Mouse (Mus musculus) liver, embryonic 15.5 days (tissue): ENCODE measurements around the gene Dock3. TPM values are rescaled to one million over a fixed set of nuclear protein-coding genes. Genes with fewer than 3 reads are reported as not detected.

ENCODE experiments used
- ATAC-seq: fragments of 200-750 bp; cut with Nextera tagmentation; 2 replicates; pipeline ENCODE4 v1.8.0; 2017; ENCODE audit warnings: moderate number of reproducible peaks, mild to moderate bottlenecking, moderate library complexity; ENCODE audit not compliant: insufficient read depth
- H3K27ac ChIP-seq: fragments of 300-500 bp; sonication (generic); replicated peaks from 2 replicates; pipeline ENCODE4 v1.5.1; 2015; ENCODE audit warnings: mild to moderate bottlenecking, inconsistent platforms
- H3K27me3 ChIP-seq: fragments of 300-500 bp; sonication (generic); 2 replicates; pipeline ENCODE4 v1.6.1; 2015; ENCODE audit warnings: mild to moderate bottlenecking, inconsistent platforms
- H3K36me3 ChIP-seq: fragments of 300-500 bp; sonication (generic); replicated peaks from 2 replicates; pipeline ENCODE4 v1.6.1; 2015; ENCODE audit warnings: moderate library complexity, mild to moderate bottlenecking, inconsistent platforms
- H3K4me1 ChIP-seq: fragments of 300-500 bp; sonication (generic); replicated peaks from 2 replicates; pipeline ENCODE4 v1.6.1; 2015; ENCODE audit warnings: inconsistent platforms
- H3K4me2 ChIP-seq: fragments of 300-500 bp; sonication (generic); 2 replicates; pipeline ENCODE4 v1.6.1; 2015; ENCODE audit warnings: moderate library complexity, mild to moderate bottlenecking, inconsistent platforms
- H3K4me3 ChIP-seq: fragments of 300-500 bp; sonication (generic); replicated peaks from 2 replicates; pipeline ENCODE4 v1.5.1; 2015; ENCODE audit warnings: mild to moderate bottlenecking, inconsistent platforms
- H3K9ac ChIP-seq: fragments of 300-500 bp; sonication (generic); 2 replicates; pipeline ENCODE4 v1.6.1; 2015; ENCODE audit warnings: moderate library complexity, mild to moderate bottlenecking, inconsistent platforms
- H3K9me3 ChIP-seq: fragments of 300-500 bp; sonication (generic); replicated peaks from 2 replicates; pipeline ENCODE4 v1.6.1; 2016; ENCODE audit warnings: inconsistent platforms
- WGBS: fragments of 180-500 bp; shearing (Covaris S2); methylation state at CpG from one replicate; pipeline ENCODE4 v1.1.7; 2015; ENCODE audit warnings: mixed read lengths; ENCODE audit not compliant: insufficient replicate concordance; 5-methylcytosine and 5-hydroxymethylcytosine counted together
- polyA plus RNA-seq: library from polyadenylated mRNA; unstranded; fragments of >200 nt; fragmentation: Nextera tagmentation; extraction: Ambion mirVana; gene quantifications from 2 replicates; pipeline ENCODE4 v1.2.1, GENCODE M21; 2015

Dock3 gene
- polyA plus RNA-seq, 1 experiment from 2014 or later: 0.01 TPM

GRCm38 (mm10) chr9:106888346-106888745 is 343.4 kb downstream of the Dock3 start:
- WGBS: 87% methylated on average over 3 of the region's 3 CpGs
- Histone ChIP-seq H3K4me1 (peaks cover 75% of the 10 kb centered on the region), H3K36me3 (peaks cover 53% of the 10 kb centered on the region), H3K4me2 (peak overlapping the region; percentile 89), H3K9me3 (no peaks in the 10 kb centered on the region), H3K4me3 (peak overlapping the region; percentile 93), H3K9ac (peak overlapping the region; percentile 61; the same call in 1 of the 2 replicates), H3K27ac (peak overlapping the region; percentile 95), H3K27me3 (no peaks in the 10 kb centered on the region)
- no peak for ATAC-seq

- peak within 1 kb of the TSS; percentile 93 for H3K4me3 ChIP-seq
- H3K27me3 ChIP-seq: no peaks in the 10 kb centered on the region
- H3K9ac ChIP-seq: peak within 1 kb of the TSS; percentile 93
- H3K4me2 ChIP-seq: peak within 1 kb of the TSS; percentile 95
- H3K36me3 ChIP-seq: peaks cover 66% of the 10 kb centered on the region
- no peaks in the 10 kb centered on the region for H3K9me3 ChIP-seq
- H3K27ac ChIP-seq: peak within 1 kb of the TSS; percentile 95
- H3K4me1 ChIP-seq: peaks cover 80% of the 10 kb centered on the region
- 1% methylated on average over 100 of the region's 101 CpGs for WGBS
- peak; percentile 64 for ATAC-seq
These were observed 344.6 kb downstream of the Dock3 start, which contains the start of gene Rbm15b for GRCm38 (mm10) chr9:106886828-106887702. Gene Rbm15b, minus strand, starts transcription at chr9:106887428.

- Histone ChIP-seq H3K36me3 (peaks cover 76% of the 10 kb centered on the region), H3K4me1 (peaks cover 86% of the 10 kb centered on the region), H3K27me3 (no peaks in the 10 kb centered on the region), H3K9me3 (no peaks in the 10 kb centered on the region), H3K4me2 (peak overlapping the region; percentile 95), H3K9ac (peak overlapping the region; percentile 93), H3K4me3 (peak overlapping the region; percentile 93), H3K27ac (peak overlapping the region; percentile 95)
- WGBS: under 1% methylated on average over 94 of the region's 107 CpGs
- ATAC-seq: peak; percentile 19
These were observed 345.6 kb downstream of the Dock3 start for GRCm38 (mm10) chr9:106885901-106886731.

- H3K4me3 ChIP-seq: peak overlapping the region; percentile 93
- H3K36me3 ChIP-seq: peaks cover 74% of the 10 kb centered on the region
- no peaks in the 10 kb centered on the region for H3K27me3 ChIP-seq
- WGBS: 49% methylated on average over 44 of the region's 44 CpGs
- H3K9me3 ChIP-seq: no peaks in the 10 kb centered on the region
- peaks cover 77% of the 10 kb centered on the region for H3K4me1 ChIP-seq
- peak overlapping the region; percentile 95 for H3K4me2 ChIP-seq
- no peak for ATAC-seq
- peak overlapping the region; percentile 95; the same call in 1 of the 2 replicates for H3K27ac ChIP-seq
- H3K9ac ChIP-seq: peak overlapping the region; percentile 93
These were observed 346.5 kb downstream of the Dock3 start for GRCm38 (mm10) chr9:106884996-106885900.

- Histone ChIP-seq H3K9ac (peak overlapping the region; percentile 32), H3K27me3 (no peaks in the 10 kb centered on the region), H3K4me3 (peak overlapping the region; percentile 93), H3K4me1 (peaks cover 67% of the 10 kb centered on the region), H3K9me3 (no peaks in the 10 kb centered on the region), H3K4me2 (peak overlapping the region; percentile 95), H3K36me3 (peaks cover 73% of the 10 kb centered on the region), H3K27ac (no peak overlapping the region)
- WGBS: 61% methylated on average over 16 of the region's 16 CpGs
- no peak for ATAC-seq
These were observed 347.4 kb downstream of the Dock3 start for GRCm38 (mm10) chr9:106884306-106884705.

- Histone ChIP-seq H3K4me2 (peak overlapping the region; percentile 31), H3K27ac (0 out of 2 replicates have a peak overlapping the region, but pooled peaks have one; percentile 38), H3K4me3 (no peak overlapping the region; the same call in 1 of the 2 replicates), H3K4me1 (peaks cover 55% of the 10 kb centered on the region), H3K9ac (no peak overlapping the region), H3K36me3 (peaks cover 73% of the 10 kb centered on the region), H3K9me3 (no peaks in the 10 kb centered on the region), H3K27me3 (no peaks in the 10 kb centered on the region)
- WGBS: 78% methylated on average over 3 of the region's 3 CpGs
- no peak for ATAC-seq
These were observed 348.6 kb downstream of the Dock3 start for GRCm38 (mm10) chr9:106883085-106883484.

GRCm38 (mm10) chr9:106882176-106882575 is 349.5 kb downstream of the Dock3 start:
- Histone ChIP-seq H3K4me2 (0 out of 2 replicates have a peak overlapping the region, but pooled peaks have one; percentile 31), H3K36me3 (peaks cover 78% of the 10 kb centered on the region), H3K27ac (no peak overlapping the region), H3K9ac (no peak overlapping the region), H3K4me3 (no peak overlapping the region), H3K27me3 (no peaks in the 10 kb centered on the region), H3K4me1 (peaks cover 46% of the 10 kb centered on the region), H3K9me3 (no peaks in the 10 kb centered on the region)
- ATAC-seq: no peak
- 61% methylated on average over 4 of the region's 4 CpGs for WGBS

GRCm38 (mm10) chr9:106881071-106881755 is 350.5 kb downstream of the Dock3 start:
- Histone ChIP-seq H3K9me3 (no peaks in the 10 kb centered on the region), H3K27me3 (no peaks in the 10 kb centered on the region), H3K4me3 (no peak overlapping the region), H3K36me3 (peaks cover 86% of the 10 kb centered on the region), H3K9ac (0 out of 2 replicates have a peak overlapping the region, but pooled peaks have one; percentile 9), H3K27ac (no peak overlapping the region), H3K4me2 (no peak overlapping the region), H3K4me1 (peaks cover 46% of the 10 kb centered on the region)
- WGBS: 73% methylated on average over 4 of the region's 4 CpGs
- no peak for ATAC-seq

- Histone ChIP-seq H3K36me3 (peaks cover 92% of the 10 kb centered on the region), H3K27me3 (no peaks in the 10 kb centered on the region), H3K4me1 (peaks cover 29% of the 10 kb centered on the region), H3K4me3 (no peak overlapping the region), H3K4me2 (no peak overlapping the region), H3K9ac (no peak overlapping the region), H3K9me3 (no peaks in the 10 kb centered on the region), H3K27ac (no peak overlapping the region)
- WGBS: 67% methylated on average over 4 of the region's 4 CpGs
- ATAC-seq: no peak
These were observed 352.2 kb downstream of the Dock3 start for GRCm38 (mm10) chr9:106879471-106879870.

- Histone ChIP-seq H3K27me3 (no peaks in the 10 kb centered on the region), H3K9ac (no peak overlapping the region), H3K9me3 (no peaks in the 10 kb centered on the region), H3K4me2 (no peak overlapping the region), H3K4me3 (no peak overlapping the region), H3K4me1 (peaks cover 3% of the 10 kb centered on the region; the same call in 1 of the 2 replicates), H3K36me3 (peaks cover 90% of the 10 kb centered on the region), H3K27ac (no peak overlapping the region)
- no peak for ATAC-seq
- WGBS: 83% methylated on average over 3 of the region's 3 CpGs
These were observed 355.0 kb downstream of the Dock3 start for GRCm38 (mm10) chr9:106876666-106877065.
